Mouse (Mus musculus) heart, embryonic 11.5 days (tissue): Measurements from ENCODE around the gene 4930512M02Rik. TPM values are rescaled to one million over a fixed set of nuclear protein-coding genes. Genes with fewer than 3 reads are reported as not detected.
"Not testable (repeated sequence)": the region's sequence is repeated elsewhere in the genome, so short reads cannot be mapped to it uniquely, and the experiment has no call there.

ENCODE experiments used
- ATAC-seq: fragments of 200-750 bp; cut with Nextera tagmentation; replicated peaks from 2 replicates; pipeline ENCODE4 v1.8.0; 2017; ENCODE audit warnings: moderate library complexity; ENCODE audit not compliant: insufficient number of reproducible peaks, low FRiP score, low TSS enrichment
- H3K27ac ChIP-seq: fragments of 300-500 bp; sonication (generic); 2 replicates; pipeline ENCODE4 v1.5.1; 2014; ENCODE audit warnings: mild to moderate bottlenecking, low read depth, low read length
- H3K27me3 ChIP-seq: fragments of 300-500 bp; sonication (generic); 2 replicates; pipeline ENCODE4 v1.6.1; 2014; ENCODE audit warnings: mild to moderate bottlenecking, low read length, mixed read lengths; ENCODE audit not compliant: control insufficient read depth, insufficient read depth
- H3K36me3 ChIP-seq: fragments of 300-500 bp; sonication (generic); 2 replicates; pipeline ENCODE4 v1.6.1; 2014; ENCODE audit warnings: mild to moderate bottlenecking, low read length, moderate library complexity, mixed read lengths; ENCODE audit not compliant: control insufficient read depth, insufficient read depth
- H3K4me1 ChIP-seq: fragments of 300-500 bp; sonication (generic); 2 replicates; pipeline ENCODE4 v1.6.1; 2014; ENCODE audit warnings: low read length; ENCODE audit not compliant: control insufficient read depth, insufficient read depth
- H3K4me2 ChIP-seq: fragments of 300-500 bp; sonication (generic); 2 replicates; pipeline ENCODE4 v1.6.1; 2014; ENCODE audit warnings: mild to moderate bottlenecking, moderate library complexity
- H3K4me3 ChIP-seq: fragments of 300-500 bp; sonication (generic); 2 replicates; pipeline ENCODE4 v1.5.1; 2014; ENCODE audit warnings: low read depth, low read length
- H3K9ac ChIP-seq: fragments of 300-500 bp; sonication (generic); 2 replicates; pipeline ENCODE4 v1.6.1; 2014; ENCODE audit warnings: mild to moderate bottlenecking, low read depth, low read length, moderate library complexity
- H3K9me3 ChIP-seq: fragments of 300-500 bp; sonication (generic); replicated peaks from 2 replicates; pipeline ENCODE4 v1.6.1; 2016; ENCODE audit warnings: low read length; ENCODE audit not compliant: control insufficient read depth
- WGBS: fragments of 180-500 bp; shearing (Covaris S2); extraction: QIAGEN DNeasy Blood & Tissue Kit; methylation state at CpG from one replicate; pipeline ENCODE4 v1.1.7; 2014; ENCODE audit not compliant: insufficient replicate concordance; 5-methylcytosine and 5-hydroxymethylcytosine counted together
- polyA plus RNA-seq: library from polyadenylated mRNA; unstranded; fragments of >200 nt; fragmentation: Nextera tagmentation; extraction: Ambion mirVana; gene quantifications from 2 replicates; pipeline ENCODE4 v1.2.1, GENCODE M21; 2014

The 4930512M02Rik gene
- polyA plus RNA-seq = not detected in 2 replicates

DNA sequence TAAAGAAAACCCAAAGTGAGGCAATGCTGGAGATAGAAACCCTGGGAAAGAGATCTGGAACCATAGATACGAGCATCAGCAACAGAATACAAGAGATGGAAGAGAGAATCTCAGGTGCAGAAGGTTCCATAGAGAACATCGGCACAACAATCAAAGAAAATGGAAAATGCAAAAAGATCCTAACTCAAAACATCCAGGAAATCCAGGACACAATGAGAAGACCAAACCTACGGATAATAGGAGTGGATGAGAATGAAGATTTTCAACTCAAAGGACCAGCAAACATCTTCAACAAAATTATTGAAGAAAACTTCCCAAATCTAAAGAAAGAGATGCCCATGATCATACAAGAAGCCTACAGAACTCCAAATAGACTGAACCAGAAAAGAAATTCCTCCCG is at the start of gene 4930512M02Rik:
TSS of gene 4930512M02Rik (minus strand) at position 101 of the 400 bp plus-strand sequence.
- not testable (repeated sequence) for ATAC-seq, H3K36me3 ChIP-seq, H3K4me2 ChIP-seq, H3K9me3 ChIP-seq, H3K4me3 ChIP-seq, H3K27ac ChIP-seq, H3K4me1 ChIP-seq, H3K9ac ChIP-seq, H3K27me3 ChIP-seq
- 81% methylated on average over 1 of the region's 4 CpGs for WGBS

DNA sequence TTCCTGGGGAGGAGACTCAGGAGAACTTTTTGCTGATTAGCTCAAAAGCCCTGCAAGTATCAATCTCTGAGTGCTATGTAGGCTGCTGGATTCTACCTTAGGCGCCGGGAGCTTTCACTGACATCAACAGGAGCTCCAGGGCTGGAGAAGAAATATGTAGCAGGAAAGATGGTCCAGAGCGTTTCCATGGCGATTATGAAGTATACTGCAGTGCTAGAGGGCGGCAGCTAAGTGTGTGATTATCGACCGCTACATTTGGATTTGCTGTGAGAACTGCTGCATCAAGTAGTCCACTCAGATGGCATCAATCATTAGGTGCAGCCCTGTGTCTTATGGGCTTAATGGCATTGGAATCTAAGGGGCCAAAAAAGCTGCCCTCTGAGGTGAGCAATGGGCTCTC is 49.5 kb upstream of the 4930512M02Rik start:
- 86% methylated on average over 7 of the region's 7 CpGs for WGBS
- Histone ChIP-seq H3K4me3 (no peak overlapping the region), H3K4me2 (no peak overlapping the region), H3K9me3 (no peaks in the 10 kb centered on the region), H3K27me3 (no peaks in the 10 kb centered on the region), H3K27ac (no peak overlapping the region), H3K9ac (no peak overlapping the region), H3K36me3 (no peaks in the 10 kb centered on the region), H3K4me1 (no peaks in the 10 kb centered on the region)
- ATAC-seq = no peak

DNA sequence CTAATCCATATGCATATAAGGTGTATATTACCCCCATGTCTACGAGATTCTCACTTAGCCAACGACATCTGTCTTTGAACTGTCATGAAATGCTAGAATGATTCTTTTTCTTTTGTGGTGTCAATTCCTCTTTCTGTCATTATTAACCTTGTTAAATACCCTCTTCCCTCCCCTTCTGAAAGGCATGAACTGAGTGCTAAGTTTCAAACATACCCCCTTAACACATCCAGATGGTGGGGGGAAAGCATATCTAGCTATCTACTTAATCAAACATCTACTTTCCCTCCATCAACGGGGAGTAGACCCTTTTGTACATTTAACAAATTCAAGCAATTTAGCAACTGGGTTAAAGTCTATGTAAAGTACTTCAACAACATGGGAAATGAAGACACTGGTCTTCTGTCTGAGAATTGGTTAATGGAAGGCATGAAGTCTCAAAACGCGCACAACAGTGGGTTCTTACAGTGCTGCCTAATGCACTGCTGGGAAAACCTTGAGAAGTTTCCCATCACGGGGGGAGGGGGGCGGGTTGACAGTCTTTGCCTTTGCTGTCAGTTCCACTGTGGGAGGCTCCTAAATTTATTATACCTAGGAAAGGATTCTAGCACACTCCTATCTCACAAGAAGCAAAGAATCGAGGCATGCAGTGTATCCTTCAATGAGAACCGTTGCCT is 48.6 kb upstream of the 4930512M02Rik start:
- no peaks in the 10 kb centered on the region for H3K36me3 ChIP-seq
- H3K4me1 ChIP-seq = no peaks in the 10 kb centered on the region
- H3K9me3 ChIP-seq = no peaks in the 10 kb centered on the region
- no peak overlapping the region for H3K4me3 ChIP-seq
- H3K9ac ChIP-seq = no peak overlapping the region
- ATAC-seq = no peak
- no peaks in the 10 kb centered on the region for H3K27me3 ChIP-seq
- no peak overlapping the region for H3K4me2 ChIP-seq
- 84% methylated on average over 9 of the region's 9 CpGs for WGBS
- no peak overlapping the region for H3K27ac ChIP-seq

DNA sequence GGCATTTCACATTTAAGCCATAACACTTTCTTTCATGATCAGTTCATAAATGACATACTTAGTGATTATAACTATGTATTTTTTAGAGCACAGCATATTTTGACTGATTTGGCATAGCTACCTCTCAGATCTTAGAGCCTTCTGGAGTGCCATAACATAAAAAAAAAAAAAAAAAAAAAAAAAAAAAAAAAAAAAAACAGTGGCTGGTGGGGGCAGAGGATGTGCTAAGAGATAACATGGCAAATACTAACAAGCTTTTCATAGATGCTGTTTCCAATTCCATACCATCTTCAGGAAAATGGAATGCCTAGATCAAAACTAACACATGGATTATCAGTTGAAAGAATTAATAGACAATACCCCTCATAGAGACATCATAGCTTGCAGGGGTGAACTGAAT is 47.4 kb upstream of the 4930512M02Rik start:
- Histone ChIP-seq H3K9ac (no peak overlapping the region), H3K4me2 (no peak overlapping the region), H3K27me3 (no peaks in the 10 kb centered on the region), H3K9me3 (no peaks in the 10 kb centered on the region), H3K36me3 (no peaks in the 10 kb centered on the region), H3K4me3 (no peak overlapping the region), H3K27ac (no peak overlapping the region), H3K4me1 (no peaks in the 10 kb centered on the region)
- no peak for ATAC-seq

DNA sequence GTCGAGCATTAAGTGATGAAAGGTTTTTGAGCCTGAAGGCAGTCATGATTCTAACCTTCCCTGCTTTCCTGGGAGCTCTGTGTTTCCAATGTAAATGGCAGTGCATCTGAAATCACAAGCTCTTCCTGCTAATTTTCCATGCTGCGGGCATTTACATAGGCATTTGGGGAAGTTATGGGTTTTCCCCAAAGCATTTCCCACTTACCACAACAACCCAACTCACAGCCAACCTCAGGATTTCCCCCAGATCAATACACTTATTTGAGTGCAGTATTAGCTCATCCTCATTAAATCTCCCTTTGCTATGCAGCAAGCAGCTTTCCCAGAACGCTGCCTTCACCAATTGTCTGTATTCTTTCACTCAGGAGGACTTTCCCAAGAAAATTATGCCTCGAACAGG is 45.3 kb upstream of the 4930512M02Rik start:
- H3K9ac ChIP-seq = no peak overlapping the region
- no peak for ATAC-seq
- no peaks in the 10 kb centered on the region for H3K4me1 ChIP-seq
- WGBS = 66% methylated on average over 4 of the region's 4 CpGs
- no peak overlapping the region for H3K4me2 ChIP-seq
- no peak overlapping the region for H3K4me3 ChIP-seq
- no peaks in the 10 kb centered on the region for H3K36me3 ChIP-seq
- H3K27me3 ChIP-seq = no peaks in the 10 kb centered on the region
- H3K9me3 ChIP-seq = no peaks in the 10 kb centered on the region
- no peak overlapping the region for H3K27ac ChIP-seq

DNA sequence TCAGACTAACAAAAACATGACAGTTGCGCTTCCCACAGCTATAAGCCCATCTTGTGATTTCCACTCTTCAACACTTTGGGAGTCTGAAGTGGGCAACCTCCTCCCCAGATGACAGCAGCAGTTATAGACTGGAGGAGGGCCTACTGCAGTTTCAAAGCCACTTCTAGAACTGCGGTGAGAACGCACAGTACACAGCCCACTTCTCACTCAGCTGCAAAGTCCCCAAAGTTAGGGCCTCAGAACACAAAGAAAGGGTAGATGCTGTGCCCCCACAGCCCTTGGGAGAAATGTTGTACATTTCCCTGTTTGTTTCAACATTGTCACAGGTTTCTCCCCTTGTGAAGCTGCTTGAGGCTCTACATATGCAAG is 40.3 kb upstream of the 4930512M02Rik start:
- no peak for ATAC-seq
- no peaks in the 10 kb centered on the region for H3K36me3 ChIP-seq
- no peak overlapping the region for H3K27ac ChIP-seq
- no peak overlapping the region for H3K9ac ChIP-seq
- 92% methylated on average over 3 of the region's 3 CpGs for WGBS
- no peaks in the 10 kb centered on the region for H3K9me3 ChIP-seq
- H3K4me1 ChIP-seq = no peaks in the 10 kb centered on the region
- no peaks in the 10 kb centered on the region for H3K27me3 ChIP-seq
- H3K4me2 ChIP-seq = no peak overlapping the region
- no peak overlapping the region for H3K4me3 ChIP-seq

DNA sequence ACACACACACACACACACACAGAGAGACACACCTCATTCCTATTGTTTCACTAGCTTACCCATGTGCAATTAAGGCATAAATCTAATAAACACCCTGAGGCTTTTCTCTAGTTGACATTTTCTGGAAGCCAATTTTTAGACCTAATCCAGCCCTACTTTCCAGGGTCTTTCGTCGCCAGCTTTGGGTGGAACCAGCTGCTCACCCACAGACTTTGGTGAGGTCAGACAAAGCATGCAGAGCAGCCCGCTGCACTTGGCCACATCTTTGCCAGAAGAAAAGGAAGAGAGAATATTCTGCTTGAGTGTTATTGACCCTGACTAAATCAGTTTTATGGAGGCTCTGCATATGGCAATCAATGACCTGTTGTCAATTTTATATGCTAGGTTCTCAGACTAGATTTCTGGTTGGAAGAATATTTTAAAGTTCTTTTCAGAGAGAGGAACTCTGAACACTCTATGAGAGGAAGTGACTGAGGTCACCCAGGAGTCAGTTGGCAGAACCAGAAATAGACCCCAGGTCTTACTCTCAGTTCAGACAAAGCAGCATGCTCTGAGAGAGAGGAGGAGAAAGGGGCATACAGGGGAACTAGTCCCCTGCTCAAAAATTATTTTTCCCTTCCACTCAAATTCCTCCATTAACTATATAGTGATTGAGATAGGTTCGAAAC is 39.8 kb upstream of the 4930512M02Rik start:
- no peak overlapping the region for H3K27ac ChIP-seq
- H3K9me3 ChIP-seq = no peaks in the 10 kb centered on the region

DNA sequence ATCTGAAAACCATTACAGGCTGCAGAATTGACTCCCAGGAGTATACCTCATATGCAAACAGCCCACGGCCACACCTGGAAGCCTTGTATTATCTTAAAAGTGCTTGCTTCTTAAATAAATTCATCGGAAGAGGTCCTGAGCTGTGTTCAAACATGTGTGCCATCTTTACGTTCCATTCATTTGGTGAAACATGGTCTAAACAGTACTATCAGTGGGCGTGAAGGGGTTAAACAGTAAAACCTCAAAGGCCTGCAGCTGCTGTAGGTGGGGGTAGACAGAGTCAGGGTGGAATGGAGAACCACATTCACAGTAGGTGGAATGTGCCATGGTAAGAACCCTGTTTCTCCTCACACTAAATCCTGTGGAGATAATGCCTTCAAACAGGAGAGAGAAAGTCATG is 33.0 kb upstream of the 4930512M02Rik start:
- Histone ChIP-seq H3K4me3 (no peak overlapping the region), H3K27ac (no peak overlapping the region), H3K4me2 (no peak overlapping the region), H3K9ac (no peak overlapping the region), H3K27me3 (no peaks in the 10 kb centered on the region), H3K36me3 (no peaks in the 10 kb centered on the region), H3K4me1 (no peaks in the 10 kb centered on the region), H3K9me3 (no peaks in the 10 kb centered on the region)
- WGBS = 80% methylated on average over 4 of the region's 4 CpGs
- no peak for ATAC-seq

More for the DNA sequence above, 39.8 kb upstream of the 4930512M02Rik start:
- no peak for ATAC-seq
- H3K4me2 ChIP-seq = no peak overlapping the region
- H3K4me3 ChIP-seq = no peak overlapping the region
- WGBS = 79% methylated on average over 4 of the region's 4 CpGs
- H3K36me3 ChIP-seq = no peaks in the 10 kb centered on the region
- H3K4me1 ChIP-seq = no peaks in the 10 kb centered on the region
- no peaks in the 10 kb centered on the region for H3K27me3 ChIP-seq
- H3K9ac ChIP-seq = no peak overlapping the region

DNA sequence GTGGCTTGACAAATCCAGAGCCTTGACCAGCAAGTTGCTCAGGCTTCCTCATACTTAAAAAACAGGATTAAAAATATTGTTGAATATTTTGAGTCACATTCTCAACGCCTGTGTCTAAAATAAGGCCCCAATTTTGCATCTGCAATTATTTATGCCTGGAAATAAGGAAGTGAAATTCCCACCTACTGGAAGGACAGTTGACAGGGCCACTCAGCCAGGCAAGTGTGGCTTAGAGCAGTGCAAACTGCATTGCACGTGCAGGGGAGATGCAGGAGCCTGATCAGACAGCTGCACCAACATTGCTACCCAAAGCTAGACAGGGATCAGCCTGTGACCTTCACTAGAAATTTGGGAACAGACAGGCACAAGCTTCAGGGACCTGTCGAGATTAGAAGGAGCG is 31.2 kb upstream of the 4930512M02Rik start:
- 74% methylated on average over 4 of the region's 4 CpGs for WGBS
- ATAC-seq = no peak
- no peak overlapping the region for H3K9ac ChIP-seq

More for the DNA sequence above, 31.2 kb upstream of the 4930512M02Rik start:
- no peak overlapping the region for H3K4me2 ChIP-seq
- no peaks in the 10 kb centered on the region for H3K27me3 ChIP-seq
- no peak overlapping the region for H3K27ac ChIP-seq
- H3K4me3 ChIP-seq = no peak overlapping the region
- H3K4me1 ChIP-seq = no peaks in the 10 kb centered on the region
- no peaks in the 10 kb centered on the region for H3K36me3 ChIP-seq
- no peaks in the 10 kb centered on the region for H3K9me3 ChIP-seq
